Mouse (Mus musculus): ENCODE measurements at regions not wholly inside any gene's neighbourhood (a gene's known extent, or its start where the extent isn't known, plus 50 kb on each side); places are given as distances from the start of the nearest gene placed in this dataset.
A peak's percentile ranks its signal among the peaks of the same experiment; 100 is the strongest.

DNA sequence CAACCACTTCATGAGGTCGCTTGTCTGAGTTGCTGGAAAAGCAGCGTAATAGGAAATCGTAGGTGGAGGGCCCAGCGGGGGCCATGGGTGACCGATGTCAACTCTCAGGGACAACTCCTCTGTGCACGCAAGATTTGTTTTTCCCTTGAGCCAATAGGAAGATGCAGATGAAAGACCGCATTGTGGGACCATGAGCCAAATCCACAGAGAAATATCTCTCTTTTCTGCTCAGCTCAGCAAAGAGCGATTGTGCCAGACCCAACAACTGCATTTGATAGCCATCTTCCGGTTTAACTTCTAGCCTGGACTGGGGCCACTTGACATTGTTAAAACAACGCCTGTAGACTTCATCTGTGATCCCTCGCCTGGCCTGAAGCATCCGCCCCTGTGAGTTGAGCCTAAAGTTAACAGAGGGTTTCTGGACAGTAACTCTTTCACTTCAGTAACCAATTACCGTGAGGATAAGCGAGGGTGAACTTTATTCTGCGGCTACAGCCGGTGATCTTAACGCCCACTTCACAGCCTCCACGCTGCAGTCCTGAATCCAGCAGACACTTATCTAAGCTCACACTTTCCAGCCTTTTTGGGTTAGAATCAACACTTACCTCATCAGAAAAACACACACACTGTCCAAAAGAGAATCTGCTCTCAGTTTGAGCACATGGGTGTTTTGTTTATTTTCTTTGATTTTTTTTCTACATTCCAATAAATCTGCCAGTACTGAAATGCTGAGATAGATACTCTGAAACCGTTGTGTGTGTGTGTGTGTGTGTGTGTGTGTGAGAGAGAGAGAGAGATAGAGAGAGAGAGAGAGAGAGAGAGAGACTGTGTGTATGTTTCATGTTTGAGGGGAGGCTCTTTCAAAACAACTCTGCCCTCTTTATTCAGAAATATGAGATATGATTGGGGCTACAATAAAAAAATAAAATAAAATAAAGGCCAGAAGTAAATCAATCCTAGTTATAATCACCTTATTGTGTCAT is 111.9 kb downstream of the Tomm20 start:
- no peak for DNase-seq (ENCODE audit: low spot score in 2 of 2)

DNA sequence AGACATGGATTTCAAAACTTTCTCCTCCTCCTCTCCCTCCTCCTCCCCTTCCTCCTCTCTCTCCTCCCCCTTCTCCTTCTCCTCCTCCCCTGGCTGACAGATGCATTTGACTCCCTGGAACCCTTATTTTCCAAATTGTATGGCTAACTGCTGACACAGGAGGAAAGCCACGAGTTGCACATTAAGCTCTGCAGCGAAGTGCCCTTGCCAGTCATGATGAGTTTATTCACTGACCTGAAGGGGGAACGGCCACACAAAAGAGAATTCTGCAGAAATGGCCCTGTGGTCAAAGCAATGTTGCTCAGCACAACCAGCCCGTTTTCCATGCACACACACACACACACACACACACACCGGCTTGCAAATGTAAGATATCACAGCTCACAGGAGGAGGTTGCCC is 112.6 kb downstream of the Tomm20 start:
- DNase-seq (ENCODE audit: low spot score in 2 of 2): no peak

DNA sequence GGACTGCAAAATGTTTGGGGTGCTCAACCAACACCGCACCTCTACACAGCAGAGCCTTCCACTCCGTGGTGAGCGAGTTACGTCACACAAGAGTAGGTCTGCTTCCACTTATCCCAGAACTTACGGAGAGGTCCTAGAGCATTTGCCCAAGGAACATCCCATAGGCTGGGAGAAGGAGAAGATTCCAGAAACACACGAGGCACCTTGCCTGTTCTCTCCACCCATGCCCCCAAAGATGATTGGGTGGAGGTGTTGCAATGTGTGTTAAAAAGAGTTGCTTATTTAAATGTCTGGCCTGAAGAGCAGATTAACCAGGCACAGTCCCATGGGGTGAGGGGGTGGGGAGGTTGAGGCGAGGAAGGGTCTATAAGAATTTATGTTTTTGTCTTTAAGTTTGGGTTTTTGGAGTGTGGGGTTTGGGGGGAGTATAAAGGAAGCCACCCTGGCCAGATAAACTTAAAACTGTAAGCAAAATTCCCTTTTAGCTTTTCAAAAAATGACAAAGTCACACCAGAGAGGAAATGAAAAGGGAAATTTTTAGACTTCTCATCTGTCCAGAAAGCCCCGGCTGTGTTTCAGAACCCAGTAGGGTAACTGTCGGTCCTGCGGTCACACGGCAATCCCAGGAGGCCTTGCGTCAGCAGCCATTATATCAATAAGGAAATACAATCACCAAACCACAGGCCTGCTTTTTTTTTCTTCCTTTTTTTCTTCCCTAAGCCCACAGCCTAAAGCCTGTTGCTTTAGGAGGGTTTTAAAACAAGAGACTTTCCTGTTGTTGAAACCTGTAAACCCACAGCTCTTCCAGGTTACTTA is 113.3 kb downstream of the Tomm20 start:
- no peak for DNase-seq (ENCODE audit: low spot score in 2 of 2)

DNA sequence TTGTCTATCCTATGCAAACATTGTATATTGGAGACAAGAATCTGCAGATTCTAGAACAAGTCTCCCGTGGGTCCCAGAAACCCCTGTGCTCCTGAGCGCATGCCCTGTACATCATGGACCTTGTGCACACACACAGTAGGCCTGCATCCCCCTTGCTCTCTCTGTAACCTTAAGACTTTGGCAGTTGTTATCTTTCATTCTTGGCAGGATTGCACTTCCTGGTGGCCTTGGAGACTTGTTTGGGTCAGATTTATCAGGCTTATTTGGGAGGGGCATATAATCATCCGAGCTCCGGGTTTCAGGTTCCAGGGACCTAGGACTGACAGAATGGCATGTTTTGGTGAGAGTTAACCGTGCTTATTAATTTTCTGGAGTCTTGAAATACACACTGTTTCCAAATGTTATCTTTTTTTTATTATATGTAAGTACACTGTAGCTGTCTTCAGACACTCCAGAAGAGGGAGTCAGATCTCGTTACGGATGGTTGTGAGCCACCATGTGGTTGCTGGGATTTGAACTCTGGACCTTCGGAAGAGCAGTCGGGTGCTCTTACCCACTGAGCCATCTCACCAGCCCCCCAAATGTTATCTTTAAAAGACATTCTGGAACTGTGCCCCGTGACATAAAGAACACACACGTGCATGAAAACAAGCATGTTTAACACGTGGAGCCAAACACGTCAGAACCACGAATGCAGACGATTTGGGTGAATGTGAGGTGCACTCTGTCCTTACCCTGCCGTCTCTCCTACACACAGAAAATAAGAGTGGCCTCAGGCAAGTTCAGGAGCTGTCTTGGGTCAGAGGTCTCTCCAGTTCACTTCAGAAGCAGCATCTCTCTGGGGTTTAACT is 114.1 kb downstream of the Tomm20 start:
- no peak for DNase-seq (ENCODE audit: low spot score in 2 of 2)

DNA sequence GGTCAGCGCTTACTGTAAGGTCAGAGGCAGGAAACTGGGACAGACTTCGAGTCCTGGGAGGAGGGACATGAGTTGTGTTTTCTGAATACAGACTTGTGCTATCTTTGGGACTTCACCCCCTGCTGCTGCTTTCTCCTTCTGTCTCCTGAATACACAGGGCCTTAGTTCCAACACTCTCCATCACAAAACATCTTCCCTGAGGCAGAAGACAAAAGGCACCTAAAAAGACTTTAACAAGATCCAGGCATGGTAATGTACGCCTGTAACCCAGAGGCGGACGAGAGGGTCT is 115.5 kb downstream of the Tomm20 start:
- no peak for DNase-seq (ENCODE audit: low spot score in 2 of 2)

DNA sequence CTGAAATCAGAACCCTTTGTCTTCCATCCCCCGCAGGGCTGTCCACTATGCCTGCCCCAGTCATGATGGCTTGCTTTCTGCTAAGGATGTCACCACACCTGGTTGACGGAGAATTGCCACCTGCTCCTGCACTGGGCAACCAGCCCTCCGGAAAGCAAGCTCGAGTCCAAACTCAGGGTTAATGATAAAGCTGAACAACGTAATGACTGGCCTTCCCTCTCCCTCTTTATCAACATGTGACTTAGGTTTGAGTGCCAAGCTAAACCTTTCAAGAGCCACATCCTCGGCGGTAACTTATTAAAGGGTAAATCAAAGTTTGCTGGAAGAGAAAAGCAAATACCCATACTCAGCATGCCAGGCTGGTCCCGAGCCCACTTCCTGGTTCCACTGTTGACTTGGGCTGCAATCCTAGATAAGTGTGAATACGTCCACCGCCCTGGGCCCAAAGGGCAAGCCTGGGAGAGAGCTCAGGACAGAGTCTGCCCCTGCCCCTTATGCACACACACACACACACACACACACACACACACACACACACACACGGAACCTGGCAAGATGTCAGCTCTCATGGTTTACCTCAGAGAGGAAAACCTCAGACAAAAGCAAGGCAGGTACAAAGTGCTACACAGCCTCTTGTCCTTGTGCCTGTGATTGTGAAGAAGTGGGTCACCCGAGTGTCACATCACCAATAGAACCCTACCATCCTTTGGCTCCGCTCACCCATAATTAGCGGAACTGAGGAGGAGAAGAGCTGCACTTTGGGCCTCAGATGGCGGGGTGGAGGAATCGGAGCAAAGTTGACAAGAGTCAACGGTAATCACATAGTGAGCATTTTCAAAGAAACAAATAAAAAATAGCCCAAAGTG is 116.0 kb downstream of the Tomm20 start:
- no peak for DNase-seq (ENCODE audit: low spot score in 2 of 2)

DNA sequence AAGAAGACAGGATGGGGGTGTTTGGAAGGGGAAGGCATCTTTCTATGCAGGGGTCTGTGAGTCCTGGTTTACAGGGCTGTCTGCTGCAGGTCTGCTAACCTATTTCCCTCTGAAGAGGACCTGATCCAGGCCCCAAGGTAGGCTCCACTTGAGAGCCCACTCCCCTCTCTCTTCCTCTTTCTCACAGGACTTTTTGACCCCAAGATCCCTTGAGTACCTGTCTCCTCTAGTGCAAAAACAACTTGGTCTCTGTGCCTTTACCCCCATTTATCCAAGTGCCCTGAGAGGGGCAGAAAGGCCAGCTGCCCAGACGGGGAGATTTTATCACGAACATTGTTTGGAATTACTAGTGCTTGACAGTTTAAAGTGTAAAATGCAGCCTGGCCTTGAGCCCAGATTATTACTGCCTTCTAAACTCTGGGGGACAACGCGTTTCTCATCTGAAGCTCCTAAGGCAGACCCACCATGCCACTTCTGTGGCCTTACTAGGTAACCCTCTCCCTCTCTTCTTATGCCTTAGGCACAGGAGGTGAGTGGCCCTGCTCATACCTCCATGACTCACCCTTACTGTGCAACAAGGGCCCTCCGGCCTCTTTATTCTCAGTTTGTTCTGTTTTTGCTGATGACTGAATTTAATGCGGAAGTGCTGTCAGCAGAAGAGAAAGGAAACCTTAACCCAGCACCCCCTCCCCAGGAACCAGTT is 117.8 kb downstream of the Tomm20 start:
- DNase-seq (ENCODE audit: low spot score in 2 of 2): no peak

DNA sequence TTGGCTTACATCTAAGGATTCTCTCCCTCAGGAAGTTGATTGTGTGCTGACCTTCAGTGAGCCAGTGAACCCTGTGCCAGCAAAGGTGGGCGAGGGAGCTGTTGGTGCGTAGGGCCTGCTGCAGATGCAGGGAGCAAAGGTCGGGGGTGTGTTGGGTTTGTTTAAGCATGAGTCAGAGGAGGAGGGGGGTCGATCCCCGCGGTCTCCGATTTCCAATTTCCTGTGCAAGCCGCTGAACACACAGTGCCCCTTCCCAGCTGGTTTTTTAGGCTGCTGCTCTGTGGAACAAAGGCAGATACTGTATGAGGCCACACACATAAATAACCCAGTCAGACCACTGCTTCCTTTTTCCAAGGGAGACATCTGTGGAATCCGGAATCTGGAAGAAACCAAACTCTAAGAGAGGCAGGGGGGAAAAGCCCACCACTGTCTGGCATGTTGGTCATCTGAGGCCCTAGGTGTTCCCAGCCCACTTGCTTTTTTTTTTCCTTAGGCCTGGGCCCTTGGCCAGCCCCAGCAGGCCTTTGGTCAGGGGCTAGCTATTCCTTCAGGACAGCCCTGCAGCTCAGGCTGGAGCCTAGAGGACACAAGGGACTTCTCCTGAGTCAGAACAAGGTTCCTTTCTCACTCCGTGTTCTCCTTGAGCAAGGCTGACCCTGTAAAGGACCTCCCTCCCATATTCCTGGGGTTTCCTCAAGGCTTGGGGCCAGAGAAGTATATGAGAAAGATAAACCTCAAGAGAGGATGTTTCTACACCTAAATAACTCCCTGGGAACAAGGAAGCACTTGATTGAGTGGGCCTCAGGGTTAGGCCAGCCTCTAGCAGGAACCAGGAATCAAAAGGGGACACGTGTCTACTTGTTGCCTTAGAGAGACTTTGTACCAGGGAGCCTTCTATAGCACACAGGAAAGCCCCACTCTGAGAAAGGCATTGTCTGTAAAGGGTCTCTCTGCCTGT is 119.0 kb downstream of the Tomm20 start:
- DNase-seq (ENCODE audit: low spot score in 2 of 2): peak in 1 of 2 experiments; percentile 57

DNA sequence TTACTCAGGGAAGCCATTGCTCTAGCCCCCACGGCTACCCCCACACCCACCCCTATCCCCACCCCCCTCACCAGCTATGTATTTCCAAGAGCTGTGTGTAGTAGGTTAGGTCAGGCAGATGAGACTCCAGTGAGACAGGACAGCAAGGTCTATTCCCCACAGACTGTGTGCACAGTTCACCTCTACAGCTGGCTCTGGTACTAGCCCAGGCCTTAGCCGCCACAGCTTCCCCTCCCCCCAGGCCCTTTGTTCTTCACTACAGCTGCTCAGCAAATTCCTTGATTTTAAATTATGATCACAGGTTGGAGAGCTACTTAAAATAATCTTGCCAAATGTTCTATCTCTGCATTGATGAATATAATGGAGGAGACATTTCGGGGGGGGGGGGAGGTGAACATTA is 119.8 kb downstream of the Tomm20 start:
- DNase-seq (ENCODE audit: low spot score in 2 of 2): no peak

DNA sequence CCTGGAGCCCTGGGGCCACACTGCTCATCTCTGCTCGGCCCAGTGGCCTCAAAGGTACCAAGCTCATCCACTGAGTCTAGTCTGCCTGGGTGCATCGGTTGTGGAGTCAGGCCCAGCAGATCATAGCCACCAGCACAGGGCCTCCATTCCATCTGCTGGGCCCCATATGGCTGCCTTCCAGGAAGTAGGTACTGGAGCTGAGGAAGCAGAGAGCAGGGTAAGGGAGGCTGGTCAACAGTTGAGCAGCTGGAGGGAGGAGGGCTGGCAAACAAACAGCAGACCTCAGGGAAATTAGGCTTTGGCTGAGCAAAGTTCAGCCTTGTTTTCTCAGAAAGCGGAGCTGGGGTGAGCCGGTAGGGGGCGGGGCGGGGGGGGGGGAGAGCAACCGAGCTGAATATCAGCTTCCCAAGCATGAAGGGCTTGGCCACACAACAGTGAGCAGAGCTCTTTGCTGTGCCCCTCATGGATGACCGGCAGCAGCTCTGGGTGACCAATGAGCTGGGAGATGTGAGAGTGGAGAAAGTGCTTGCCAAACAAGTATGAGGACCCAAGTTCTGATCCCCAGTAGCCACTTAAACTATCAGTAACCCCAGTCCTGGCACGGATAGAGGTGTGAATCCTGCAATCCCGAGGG is 121.0 kb downstream of the Tomm20 start:
- no peak for DNase-seq (ENCODE audit: low spot score in 2 of 2)

DNA sequence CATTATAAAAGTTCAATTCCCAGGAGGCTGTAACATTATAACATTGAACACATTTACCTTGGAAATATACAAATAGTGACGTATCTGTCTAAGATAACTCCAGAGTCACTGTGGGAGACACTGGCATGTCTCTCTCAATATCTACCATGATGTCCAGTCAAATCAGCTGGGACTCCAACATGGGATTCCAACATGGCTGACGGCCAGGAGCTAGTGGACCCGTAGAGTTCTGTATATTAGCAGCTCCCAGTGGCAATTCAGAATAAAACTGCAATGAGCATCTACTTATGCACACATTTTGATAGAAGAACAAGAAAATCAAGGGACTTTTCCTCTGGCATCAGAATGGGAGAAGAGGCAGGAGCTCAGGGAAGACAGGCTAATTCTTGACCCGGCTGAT is 123.4 kb downstream of the Tomm20 start:
- DNase-seq (ENCODE audit: low spot score in 2 of 2): no peak

DNA sequence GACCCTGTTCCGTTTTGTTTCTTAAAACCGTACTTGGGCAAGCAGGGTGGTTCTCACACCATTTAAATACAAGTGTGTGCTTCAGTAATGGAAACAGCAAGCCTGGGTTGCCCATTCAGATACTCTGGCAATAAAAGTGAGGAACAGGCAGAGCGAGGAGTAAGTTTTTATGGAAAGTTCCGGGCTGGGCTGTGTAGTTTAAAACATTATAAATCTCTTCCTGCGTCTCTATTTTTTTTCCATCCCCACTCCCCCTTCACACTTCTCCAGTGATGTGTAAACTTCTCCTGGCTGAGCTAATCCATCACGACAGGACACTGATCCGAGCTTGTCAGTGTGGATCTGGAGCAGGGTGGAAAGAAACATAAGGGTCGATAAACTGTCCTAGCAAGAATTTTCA is 124.4 kb downstream of the Tomm20 start:
- no peak for DNase-seq (ENCODE audit: low spot score in 2 of 2)

DNA sequence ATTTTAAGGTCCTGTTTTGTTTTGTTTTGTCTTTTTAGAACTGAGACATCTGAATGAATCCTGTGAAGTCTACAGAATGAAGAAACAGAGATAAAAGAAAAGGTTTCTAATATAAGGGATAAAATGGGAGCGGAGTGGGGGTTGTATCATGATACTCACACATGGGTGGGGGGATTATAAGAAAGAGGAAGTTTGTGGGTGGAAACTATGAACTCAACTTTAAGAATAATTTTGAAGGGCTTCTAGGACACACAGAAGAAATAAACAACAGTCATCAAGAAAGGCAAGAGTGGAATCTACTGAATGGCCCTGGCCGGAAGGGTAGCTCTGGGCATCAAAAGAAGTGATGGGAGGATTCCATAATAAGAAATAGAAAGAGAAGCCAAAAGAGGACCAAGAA is 125.1 kb downstream of the Tomm20 start:
- no peak for DNase-seq (ENCODE audit: low spot score in 2 of 2)

DNA sequence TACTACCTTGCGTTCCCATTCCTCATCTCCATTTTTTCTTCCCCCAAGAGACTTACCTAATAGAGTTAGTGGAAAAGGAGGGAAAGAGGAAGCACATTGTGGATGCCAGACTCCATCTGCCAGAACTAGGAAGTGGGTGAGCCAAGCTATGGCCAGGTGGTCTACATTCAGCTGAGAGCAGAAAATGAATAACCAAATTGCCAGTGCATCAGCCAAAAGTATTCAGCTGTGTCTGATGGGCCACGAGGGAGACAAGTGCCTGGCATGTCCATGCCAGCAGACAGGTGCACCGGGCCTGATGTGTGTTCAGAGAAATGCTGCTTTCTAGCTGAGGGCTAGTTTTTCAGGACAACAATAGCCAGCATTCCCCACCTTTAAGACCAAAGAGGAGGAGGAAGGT is 126.4 kb downstream of the Tomm20 start:
- DNase-seq (ENCODE audit: low spot score in 2 of 2): no peak

DNA sequence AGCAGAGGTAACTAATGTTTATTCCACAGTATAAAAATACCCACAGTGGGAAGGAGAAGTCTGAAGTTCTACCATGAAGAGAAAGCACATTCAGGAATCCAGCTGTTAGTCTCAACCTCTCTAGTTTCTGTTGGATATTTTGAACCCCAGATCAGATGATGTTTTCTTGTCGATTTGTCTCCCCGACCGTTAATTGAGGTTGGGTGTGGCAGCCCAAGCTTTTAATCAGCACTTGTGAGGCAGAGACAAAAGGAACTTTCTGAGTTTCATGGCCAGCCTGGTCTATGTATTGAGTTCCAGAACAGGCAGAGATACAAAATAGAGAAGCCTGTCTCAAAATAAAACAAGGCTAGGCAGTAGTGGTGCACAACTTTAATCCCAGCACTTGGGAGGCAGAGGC is 129.5 kb downstream of the Tomm20 start:
- no peak for DNase-seq (ENCODE audit: low spot score in 2 of 2)

DNA sequence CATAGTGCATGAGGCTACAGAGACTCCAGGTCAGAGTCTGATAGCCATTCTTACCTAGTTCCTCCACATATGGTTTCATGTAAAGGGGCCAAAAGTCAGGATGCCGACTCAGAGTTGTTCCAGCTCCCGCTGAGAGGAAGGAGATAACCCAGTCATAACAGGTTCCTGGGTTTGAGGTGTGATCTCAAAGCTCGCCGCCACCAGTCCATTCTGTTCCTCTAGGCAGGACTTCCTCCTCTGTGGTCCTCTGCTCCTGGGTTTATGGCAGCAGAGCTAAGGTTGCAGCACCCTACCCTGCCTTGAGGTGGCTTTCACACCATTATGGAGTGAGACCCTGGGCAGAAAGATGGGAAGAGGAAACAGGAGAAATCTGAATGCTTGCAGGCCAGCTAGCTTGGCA is 131.2 kb downstream of the Tomm20 start:
- no peak for DNase-seq (ENCODE audit: low spot score in 2 of 2)

DNA sequence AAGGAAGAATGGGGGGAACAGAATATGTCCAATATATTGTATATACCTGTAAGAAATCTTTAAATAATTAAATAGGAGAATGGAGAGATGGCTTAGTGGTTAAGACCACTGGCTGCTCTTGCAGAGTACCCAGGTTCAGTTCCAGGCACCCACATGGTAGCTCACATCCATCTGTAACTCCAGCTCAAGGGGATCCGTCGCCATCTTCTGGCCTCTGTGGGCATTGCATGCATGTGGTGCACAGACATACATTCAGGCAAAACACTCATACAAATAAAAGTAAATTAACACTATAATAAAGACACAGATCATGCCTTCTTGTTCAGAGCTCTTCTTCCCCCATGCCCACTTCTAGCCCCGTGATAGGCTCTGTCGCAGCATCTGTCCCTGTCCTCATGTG is 132.0 kb downstream of the Tomm20 start:
- DNase-seq (ENCODE audit: low spot score in 2 of 2): no peak

DNA sequence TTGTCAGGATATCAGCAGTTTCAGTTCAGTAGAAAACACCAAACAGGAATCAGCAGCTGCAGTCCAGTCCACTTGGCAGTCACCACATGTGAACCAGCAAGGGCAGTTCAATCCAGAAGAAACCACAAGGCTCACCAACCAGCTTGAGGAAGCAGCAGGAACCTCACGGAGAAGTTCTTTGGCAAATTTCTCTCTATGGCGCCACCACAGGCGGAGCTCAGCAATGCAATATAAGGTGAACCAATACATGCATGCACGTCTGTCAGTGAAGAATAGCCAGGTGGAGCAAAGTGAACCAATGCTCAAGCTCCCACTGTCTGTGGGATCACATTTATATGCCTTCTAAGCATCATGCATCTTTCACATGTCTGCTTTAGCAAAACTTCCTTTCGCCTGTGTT is 132.9 kb downstream of the Tomm20 start:
- no peak for DNase-seq (ENCODE audit: low spot score in 2 of 2)

All from adrenal gland, adult 18-20 months (tissue).